Mouse (Mus musculus) CH12.LX (cell line): Measurements from ENCODE around the gene Zdhhc24. TPM values are rescaled to one million over a fixed set of nuclear protein-coding genes. Genes with fewer than 3 reads are reported as not detected.
A peak's percentile ranks its signal among the peaks of the same experiment; 100 is the strongest.
"Not testable (repeated sequence)": the region's sequence is repeated elsewhere in the genome, so short reads cannot be mapped to it uniquely, and the experiment has no call there.

Source experiments
- DNase-seq: peaks from one replicate; pipeline ENCODE4 v3.0.0-alpha.2; 2013; ENCODE audit errors: extremely low read depth
- H3K27ac ChIP-seq: 2 replicates; pipeline ENCODE4 v1.5.1; 2012; ENCODE audit warnings: low read depth, mild to moderate bottlenecking, control low read depth, moderate library complexity; ENCODE audit not compliant: insufficient read depth
- H3K27me3 ChIP-seq: replicated peaks from 2 replicates; pipeline ENCODE3; 2012; ENCODE audit warnings: inconsistent platforms
- H3K36me3 ChIP-seq, 2 experiments: replicated peaks in 1 of 2; 2 replicates each; pipeline versions ENCODE3 to v1.6.1; 2012; ENCODE audit warnings: inconsistent platforms in 1 of 2, low read length in 1 of 2, mild to moderate bottlenecking in 1 of 2, mixed read lengths in 1 of 2, moderate library complexity in 1 of 2; ENCODE audit not compliant: control insufficient read depth in 1 of 2, insufficient read depth in 1 of 2
- H3K4me1 ChIP-seq, 2 experiments: 2 replicates each; pipeline ENCODE4 v1.6.1; 2012; ENCODE audit warnings: inconsistent platforms in 1 of 2, moderate library complexity in 1 of 2; ENCODE audit not compliant: insufficient read depth in 2 of 2, control insufficient read depth in 1 of 2
- H3K4me2 ChIP-seq: 2 replicates; pipeline ENCODE4 v1.6.1; 2012; ENCODE audit warnings: low read depth, mild to moderate bottlenecking, control low read depth; ENCODE audit not compliant: poor library complexity, insufficient read depth, severe bottlenecking
- H3K4me3 ChIP-seq, 3 experiments: fragments of 150-350 bp in 1 of 3; sonication (generic) in 1 of 3; replicated peaks in 1 of 3; 2 replicates each; pipeline versions ENCODE3 to v1.5.1; 2011 to 2012; ENCODE audit warnings: low read depth in 2 of 3, low read length in 2 of 3, mild to moderate bottlenecking in 2 of 3, moderate library complexity in 2 of 3, control low read depth in 1 of 3, improper control_type of control experiment in 1 of 3, inconsistent platforms in 1 of 3, mixed read lengths in 1 of 3; ENCODE audit not compliant: poor library complexity in 1 of 3
- H3K79me2 ChIP-seq: replicated peaks from 2 replicates; pipeline ENCODE4 v1.6.1; 2012; ENCODE audit warnings: mild to moderate bottlenecking, moderate library complexity; ENCODE audit not compliant: control insufficient read depth, poor library complexity, insufficient read depth, severe bottlenecking; ENCODE audit errors: extremely low read depth
- H3K9ac ChIP-seq: 2 replicates; pipeline ENCODE4 v1.6.1; 2012; ENCODE audit warnings: low read depth, mild to moderate bottlenecking, control low read depth, moderate library complexity; ENCODE audit not compliant: insufficient read depth
- H3K9me3 ChIP-seq: replicated peaks from 2 replicates; pipeline ENCODE3; 2012; ENCODE audit warnings: low read length, inconsistent platforms, mixed read lengths
- CHD2 ChIP-seq: IDR thresholded peaks from 2 replicates; pipeline ENCODE4 v1.6.1; 2011; ENCODE audit warnings: low read length, improper control_type of control experiment
- ETS1 ChIP-seq: conservative IDR thresholded peaks from 2 replicates; pipeline ENCODE4 v1.6.1; 2012; ENCODE audit warnings: low read depth, mild to moderate bottlenecking, inconsistent platforms, low read length, improper control_type of control experiment, moderate library complexity
- JUND ChIP-seq: conservative IDR thresholded peaks from 2 replicates; pipeline ENCODE4 v1.6.1; 2011; ENCODE audit warnings: low read depth, low read length, improper control_type of control experiment
- RAD21 ChIP-seq: IDR thresholded peaks from 2 replicates; pipeline ENCODE4 v1.6.1; 2011; ENCODE audit warnings: low read depth, mild to moderate bottlenecking, low read length, improper control_type of control experiment, moderate library complexity
- RCOR1 ChIP-seq: conservative IDR thresholded peaks from 2 replicates; pipeline ENCODE4 v1.6.1; 2012; ENCODE audit warnings: low read depth, mild to moderate bottlenecking, inconsistent platforms, low read length, improper control_type of control experiment
- TBP ChIP-seq: conservative IDR thresholded peaks from 2 replicates; pipeline ENCODE4 v1.6.1; 2011; ENCODE audit warnings: low read depth, low read length, improper control_type of control experiment
- ZC3H11A ChIP-seq: IDR thresholded peaks from 2 replicates; pipeline ENCODE4 v1.6.1; 2012; ENCODE audit warnings: low read depth, mild to moderate bottlenecking, inconsistent platforms, low read length, improper control_type of control experiment
- ZKSCAN1 ChIP-seq: IDR thresholded peaks from 2 replicates; pipeline ENCODE4 v1.6.1; 2012; ENCODE audit warnings: low read depth, inconsistent platforms, low read length, improper control_type of control experiment, borderline replicate concordance
- ZMIZ1 ChIP-seq: IDR thresholded peaks from 2 replicates; pipeline ENCODE4 v1.6.1; 2012; ENCODE audit warnings: low read depth, mild to moderate bottlenecking, inconsistent platforms, low read length, improper control_type of control experiment
- dilution Hi-C: fragments of 300-500 bp; cut with MboI; formaldehyde crosslinking; loops from 2 replicates; pipeline ENCODE4 v1.14.3; 2020; ENCODE audit warnings: low sequenced_read_pairs; ENCODE audit not compliant: extremely low pct_unique_long_range_greater_than_20kb, extremely low pct_ligation_motif_present
- in situ Hi-C: fragments of 300-500 bp; cut with MboI; formaldehyde crosslinking; loops from 3 replicates; pipeline ENCODE4 v1.14.3; 2019; ENCODE audit warnings: low sequenced_read_pairs, low pct_ligation_motif_present, low pct_unique_long_range_greater_than_20kb, mixed read lengths
- polyA plus RNA-seq: library from polyadenylated mRNA; unstranded; fragments of >175 nt; gene quantifications from 2 replicates; pipeline ENCODE4 v1.2.1, GENCODE M21; 2012; ENCODE audit warnings: low read depth; ENCODE audit not compliant: insufficient read length
- total RNA-seq, 2 experiments: library from RNA; depleted of rRNA; stranded (reverse); fragments of 300-350 nt in 1 of 2; fragments of >200 nt in 1 of 2; gene quantifications; 2 replicates each; pipeline ENCODE4 v1.2.3; 2012 to 2014

Gene Zdhhc24
- total and polyA plus RNA-seq, 3 experiments = 5.0 to 8.0 (median 5.0) TPM

- no peak overlapping the region for H3K27ac ChIP-seq
- no peak overlapping the region for H3K4me2 ChIP-seq
- in situ Hi-C loops = loop anchor here (25.0 kb wide), 2 partner anchors 226 to 376 kb away; partner anchors contain the start of genes 2010003K11Rik, Rce1 and Syt12
- no peak overlapping the region for H3K4me3 ChIP-seq
- dilution Hi-C loops = no loop called here
- TF ChIP-seq ZC3H11A (no peak), RCOR1 (no peak), ETS1 (no peak), ZKSCAN1 (no peak), TBP (no peak), RAD21 (no peak), ZMIZ1 (no peak)
- no peaks in the 10 kb centered on the region for H3K9me3 ChIP-seq
- H3K9ac ChIP-seq = no peak overlapping the region
- H3K36me3 ChIP-seq = no peaks in the 10 kb centered on the region
- peaks cover 0 to 3% of the 10 kb centered on the region in 2 experiments; a peak in 1 of 4 replicates for H3K4me1 ChIP-seq
- no peak for DNase-seq
- H3K27me3 ChIP-seq = peaks cover 87% of the 10 kb centered on the region
- H3K79me2 ChIP-seq = no peaks in the 10 kb centered on the region
Observed at GRCm38 (mm10) chr19:4863048-4863447, 15.4 kb upstream of the Zdhhc24 start.

- peak; percentile 13 for DNase-seq
- H3K4me1 ChIP-seq = peaks cover 0 to 3% of the 10 kb centered on the region in 2 experiments; a peak in 1 of 4 replicates
- H3K27ac ChIP-seq = no peak overlapping the region
- no peak for TF ChIP-seq JUND
- TF ChIP-seq CHD2 = no peak
- H3K4me2 ChIP-seq = peak overlapping the region; percentile 45
- no peak overlapping the region for H3K4me3 ChIP-seq
- in situ Hi-C loops (loop anchor here (25.0 kb wide), 2 partner anchors 228 to 378 kb away; partner anchors contain the start of genes 2010003K11Rik, Rce1 and Syt12), dilution Hi-C loops (no loop called here)
- peaks cover 81% of the 10 kb centered on the region for H3K27me3 ChIP-seq
- H3K79me2 ChIP-seq = no peaks in the 10 kb centered on the region
- H3K9ac ChIP-seq = no peak overlapping the region
- no peaks in the 10 kb centered on the region for H3K9me3 ChIP-seq
- no peaks in the 10 kb centered on the region for H3K36me3 ChIP-seq
Observed at GRCm38 (mm10) chr19:4865147-4865546, 13.3 kb upstream of the Zdhhc24 start.

GRCm38 (mm10) chr19:4874613-4875012 is 3.9 kb upstream of the Zdhhc24 start:
- H3K9me3 ChIP-seq, H3K36me3 ChIP-seq, H3K27ac ChIP-seq, H3K4me1 ChIP-seq, DNase-seq, H3K4me2 ChIP-seq, H3K9ac ChIP-seq, H3K79me2 ChIP-seq, H3K4me3 ChIP-seq, dilution Hi-C loops: not testable (repeated sequence)
- in situ Hi-C loops = loop anchor here (25.0 kb wide), 2 partner anchors 237 to 387 kb away; partner anchors contain the start of genes 2010003K11Rik, Rce1 and Syt12
- peaks cover 69% of the 10 kb centered on the region for H3K27me3 ChIP-seq
